Mouse (Mus musculus) forebrain, embryonic 12.5 days (tissue): ENCODE measurements at regions not wholly inside any gene's neighbourhood (a gene's known extent, or its start where the extent isn't known, plus 50 kb on each side); places are given as distances from the start of the nearest gene placed in this dataset.

Source experiments
- ATAC-seq: fragments of 200-750 bp; cut with Nextera tagmentation; 2 replicates; pipeline ENCODE4 v1.8.0; 2017; ENCODE audit warnings: moderate TSS enrichment; ENCODE audit not compliant: low FRiP score
- H3K27ac ChIP-seq: fragments of 300-500 bp; sonication (generic); 2 replicates; pipeline ENCODE4 v1.5.1; 2016; ENCODE audit warnings: mild to moderate bottlenecking
- H3K27me3 ChIP-seq: fragments of 300-500 bp; sonication (generic); 2 replicates; pipeline ENCODE4 v1.6.1; 2016; ENCODE audit warnings: mild to moderate bottlenecking
- H3K36me3 ChIP-seq: fragments of 300-500 bp; sonication (generic); replicated peaks from 2 replicates; pipeline ENCODE4 v1.6.1; 2016; ENCODE audit warnings: mild to moderate bottlenecking
- H3K4me1 ChIP-seq: fragments of 300-500 bp; sonication (generic); 2 replicates; pipeline ENCODE4 v1.6.1; 2016
- H3K4me2 ChIP-seq: fragments of 300-500 bp; sonication (generic); 2 replicates; pipeline ENCODE4 v1.6.1; 2016; ENCODE audit warnings: mild to moderate bottlenecking, moderate library complexity
- H3K4me3 ChIP-seq: fragments of 300-500 bp; sonication (generic); replicated peaks from 2 replicates; pipeline ENCODE4 v1.5.1; 2016; ENCODE audit warnings: mild to moderate bottlenecking
- H3K9ac ChIP-seq: fragments of 300-500 bp; sonication (generic); 2 replicates; pipeline ENCODE4 v1.6.1; 2016; ENCODE audit warnings: mild to moderate bottlenecking
- H3K9me3 ChIP-seq: fragments of 300-500 bp; sonication (generic); 2 replicates; pipeline ENCODE4 v1.6.1; 2016
- WGBS: fragments of 180-500 bp; shearing (Covaris S2); methylation state at CpG from one replicate; pipeline ENCODE4 v1.1.7; 2016; 5-methylcytosine and 5-hydroxymethylcytosine counted together

GRCm38 (mm10) chr12:79969346-79970226 is 143.2 kb downstream of the Zfp36l1 start:
- Histone ChIP-seq H3K36me3 (no peaks in the 10 kb centered on the region), H3K9me3 (no peaks in the 10 kb centered on the region), H3K4me3 (no peak overlapping the region), H3K4me1 (peaks cover 50% of the 10 kb centered on the region), H3K27ac (peak overlapping the region; percentile 80), H3K9ac (no peak overlapping the region), H3K27me3 (0 out of 2 replicates have a peak, but pooled peaks cover 7% of the 10 kb centered on the region), H3K4me2 (no peak overlapping the region)
- no peak for ATAC-seq
- 76% methylated on average over 3 of the region's 3 CpGs for WGBS

DNA sequence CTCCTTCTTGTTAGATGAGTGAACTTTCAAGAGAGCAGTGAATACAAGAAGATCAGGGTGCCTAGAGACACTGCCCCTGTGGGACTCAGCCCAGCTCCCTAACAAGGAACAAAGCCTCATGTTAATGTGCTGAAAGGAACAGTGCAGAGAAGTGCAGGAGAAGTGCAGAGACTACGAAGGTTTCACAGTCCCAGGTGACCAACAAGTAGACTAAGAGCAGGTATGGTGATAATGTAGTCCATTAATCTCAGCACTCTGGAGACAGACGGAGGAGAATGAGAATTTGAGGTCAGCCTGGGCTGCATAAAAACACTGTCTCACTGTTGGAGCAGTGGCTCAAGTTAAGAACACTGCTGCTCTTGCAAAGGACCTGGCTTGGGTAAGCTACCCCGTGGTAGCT is 144.1 kb downstream of the Zfp36l1 start:
- Histone ChIP-seq H3K9me3 (no peaks in the 10 kb centered on the region), H3K27ac (no peak overlapping the region), H3K4me2 (no peak overlapping the region), H3K4me3 (no peak overlapping the region), H3K36me3 (no peaks in the 10 kb centered on the region), H3K27me3 (0 out of 2 replicates have a peak, but pooled peaks cover 7% of the 10 kb centered on the region), H3K4me1 (peaks cover 47% of the 10 kb centered on the region), H3K9ac (no peak overlapping the region)
- 82% methylated on average over 3 of the region's 3 CpGs for WGBS
- ATAC-seq = no peak

GRCm38 (mm10) chr12:79967491-79968255 is 145.1 kb downstream of the Zfp36l1 start:
- H3K27me3 ChIP-seq = 0 out of 2 replicates have a peak, but pooled peaks cover 7% of the 10 kb centered on the region
- no peak overlapping the region for H3K4me2 ChIP-seq
- 87% methylated on average over 11 of the region's 11 CpGs for WGBS
- H3K36me3 ChIP-seq = no peaks in the 10 kb centered on the region
- ATAC-seq = no peak
- H3K4me1 ChIP-seq = peaks cover 47% of the 10 kb centered on the region
- H3K9me3 ChIP-seq = no peaks in the 10 kb centered on the region
- no peak overlapping the region for H3K27ac ChIP-seq
- no peak overlapping the region for H3K4me3 ChIP-seq
- H3K9ac ChIP-seq = no peak overlapping the region

DNA sequence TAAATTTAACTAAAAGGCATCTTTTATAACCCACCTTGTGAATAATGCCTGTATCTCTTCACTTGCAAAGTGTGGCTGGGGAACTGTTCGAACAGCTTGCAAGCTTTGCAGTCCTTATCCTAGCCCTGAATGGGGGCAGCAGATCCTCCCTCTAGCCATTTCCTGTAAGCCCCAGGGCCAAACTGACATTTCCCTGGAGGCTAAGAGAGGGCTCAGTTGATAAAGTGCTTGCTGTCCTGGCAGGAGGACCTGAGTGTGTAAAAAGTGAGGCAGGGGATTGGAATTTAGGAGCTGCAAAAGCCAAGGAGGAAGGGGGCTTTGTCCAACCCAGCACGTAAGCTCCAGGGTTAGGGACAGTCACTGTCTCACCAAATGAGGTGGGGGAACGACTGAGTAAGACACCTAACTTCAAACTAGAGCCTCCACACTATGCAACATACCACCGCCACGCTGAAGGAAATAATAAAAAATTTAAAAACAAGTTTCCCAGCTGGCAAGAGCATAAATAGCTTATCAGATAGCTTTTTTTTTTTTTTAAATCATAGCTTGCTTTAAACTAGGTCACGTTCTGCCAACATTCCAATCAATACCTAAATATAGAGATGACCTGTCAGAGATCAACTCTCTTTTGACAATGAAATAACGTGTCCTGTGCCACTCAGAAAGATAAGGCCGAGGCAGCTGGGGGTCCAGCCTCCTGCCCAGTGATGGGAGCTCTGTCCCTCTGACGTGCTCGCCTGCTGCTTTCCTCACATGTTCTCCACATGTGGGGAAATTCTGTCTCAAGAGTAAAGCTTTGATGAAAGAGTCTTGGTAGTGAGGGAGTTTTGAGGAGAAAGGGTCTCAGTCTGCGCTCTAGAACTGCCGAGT is 146.0 kb downstream of the Zfp36l1 start:
- Histone ChIP-seq H3K27me3 (0 out of 2 replicates have a peak, but pooled peaks cover 7% of the 10 kb centered on the region), H3K4me3 (no peak overlapping the region), H3K9ac (no peak overlapping the region; the same call in 1 of the 2 replicates), H3K4me1 (peaks cover 47% of the 10 kb centered on the region), H3K9me3 (no peaks in the 10 kb centered on the region), H3K27ac (peak overlapping the region; percentile 48), H3K4me2 (no peak overlapping the region), H3K36me3 (no peaks in the 10 kb centered on the region)
- no peak for ATAC-seq
- WGBS = 68% methylated on average over 12 of the region's 12 CpGs

DNA sequence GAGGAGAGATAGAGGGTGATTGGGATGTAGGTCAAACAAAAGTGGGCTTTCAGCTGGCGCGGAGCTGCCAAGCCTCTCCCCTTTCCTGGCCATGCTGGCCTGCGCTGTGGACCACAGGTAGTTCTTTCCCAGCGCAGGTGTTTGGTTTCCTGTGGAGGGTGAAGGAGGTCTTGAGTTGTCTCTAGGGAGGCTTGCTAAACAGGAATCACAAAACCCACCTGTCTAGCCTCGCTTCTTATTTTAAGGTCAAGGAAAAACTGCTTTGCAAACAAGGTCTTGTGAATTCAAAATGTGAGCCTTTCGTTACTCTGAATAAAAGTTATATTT is 146.6 kb downstream of the Zfp36l1 start:
- H3K4me2 ChIP-seq = peak overlapping the region; percentile 54
- peaks cover 41% of the 10 kb centered on the region for H3K4me1 ChIP-seq
- H3K9me3 ChIP-seq = no peaks in the 10 kb centered on the region
- peak overlapping the region; percentile 52 for H3K9ac ChIP-seq
- no peak overlapping the region for H3K4me3 ChIP-seq
- H3K27me3 ChIP-seq = 0 out of 2 replicates have a peak, but pooled peaks cover 7% of the 10 kb centered on the region
- H3K27ac ChIP-seq = peak overlapping the region; percentile 67
- H3K36me3 ChIP-seq = no peaks in the 10 kb centered on the region
- 58% methylated on average over 6 of the region's 6 CpGs for WGBS
- no peak for ATAC-seq

- WGBS = 3% methylated on average over 46 of the region's 46 CpGs
Measured at GRCm38 (mm10) chr12:79965471-79966288, 147.1 kb downstream of the Zfp36l1 start.

DNA sequence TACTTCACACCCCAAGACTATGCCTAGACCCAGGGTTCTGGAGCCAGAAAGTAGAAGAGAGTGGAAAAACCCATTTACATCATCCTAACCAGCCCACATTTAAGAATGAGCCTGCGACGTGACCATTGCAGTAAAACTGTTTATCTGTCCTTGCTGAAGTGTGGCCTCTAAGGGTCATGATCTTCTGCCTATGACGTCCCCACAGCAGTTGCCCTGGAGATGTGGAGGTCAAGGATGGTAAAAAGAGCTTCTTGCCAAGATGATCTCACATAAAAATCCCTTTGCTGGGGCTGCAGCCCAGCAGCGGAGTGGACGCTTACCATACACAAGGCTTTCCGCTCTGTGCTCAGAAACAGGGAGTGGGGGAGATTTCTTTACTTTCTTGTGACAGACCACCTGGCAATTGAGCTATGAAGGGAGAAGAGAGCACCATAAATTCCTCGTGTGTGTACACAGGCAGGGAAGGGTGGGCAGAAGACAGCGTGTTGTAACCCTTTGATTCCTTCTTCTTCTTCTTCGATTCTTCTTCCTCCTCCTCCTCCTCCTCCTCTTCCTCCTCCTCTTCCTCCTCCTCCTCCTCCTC is 149.3 kb downstream of the Zfp36l1 start:
- WGBS = 90% methylated on average over 8 of the region's 9 CpGs
- H3K27ac ChIP-seq = no peak overlapping the region
- 0 out of 2 replicates have a peak, but pooled peaks cover 7% of the 10 kb centered on the region for H3K27me3 ChIP-seq

More at GRCm38 (mm10) chr12:79965471-79966288, 147.1 kb downstream of the Zfp36l1 start:
- no peaks in the 10 kb centered on the region for H3K36me3 ChIP-seq
- peaks cover 36% of the 10 kb centered on the region for H3K4me1 ChIP-seq
- peak; percentile 87 for ATAC-seq
- 0 out of 2 replicates have a peak, but pooled peaks cover 7% of the 10 kb centered on the region for H3K27me3 ChIP-seq
- peak overlapping the region; percentile 67 for H3K27ac ChIP-seq
- H3K9me3 ChIP-seq = no peaks in the 10 kb centered on the region
- peak overlapping the region; percentile 52 for H3K9ac ChIP-seq
- peak overlapping the region; percentile 38 for H3K4me3 ChIP-seq
- H3K4me2 ChIP-seq = peak overlapping the region; percentile 54

DNA sequence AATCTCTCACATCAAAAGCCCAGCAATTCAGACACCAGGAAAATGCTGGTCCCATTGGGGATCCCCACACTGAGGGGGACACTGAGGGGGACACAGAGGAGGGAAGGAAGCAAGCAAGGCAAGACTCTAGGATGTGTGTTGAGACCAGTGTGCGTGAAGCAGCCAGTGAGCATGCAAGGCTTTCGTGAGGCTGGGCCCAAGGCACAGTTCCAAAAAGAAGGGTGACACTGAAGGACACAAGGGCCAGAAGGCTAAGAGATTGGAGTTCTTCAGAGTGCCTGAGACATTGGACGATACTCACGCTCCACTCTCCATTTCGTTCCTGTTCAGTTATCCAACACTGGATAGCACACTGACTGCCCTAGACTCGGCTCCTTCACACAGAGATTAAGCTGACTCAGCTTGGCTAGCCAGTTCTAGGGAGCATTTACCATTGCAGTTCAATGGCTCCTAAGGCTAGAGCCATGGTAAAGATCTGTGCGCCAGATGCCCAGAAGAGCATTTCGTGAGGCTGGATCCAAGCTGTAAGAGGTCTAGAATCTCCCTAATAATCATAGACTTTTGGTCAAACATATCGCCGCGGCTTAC is 150.1 kb downstream of the Zfp36l1 start:
- Histone ChIP-seq H3K4me2 (no peak overlapping the region), H3K4me3 (no peak overlapping the region), H3K4me1 (peaks cover 22% of the 10 kb centered on the region), H3K36me3 (no peaks in the 10 kb centered on the region), H3K27me3 (0 out of 2 replicates have a peak, but pooled peaks cover 6% of the 10 kb centered on the region), H3K27ac (no peak overlapping the region), H3K9me3 (no peaks in the 10 kb centered on the region), H3K9ac (no peak overlapping the region)
- 92% methylated on average over 11 of the region's 11 CpGs for whole genome bisulfite sequencing
- no peak for ATAC-seq

More for the DNA sequence above, 149.3 kb downstream of the Zfp36l1 start:
- H3K36me3 ChIP-seq = no peaks in the 10 kb centered on the region
- H3K9me3 ChIP-seq = no peaks in the 10 kb centered on the region
- H3K4me3 ChIP-seq = no peak overlapping the region
- H3K4me2 ChIP-seq = no peak overlapping the region
- H3K9ac ChIP-seq = no peak overlapping the region
- ATAC-seq = no peak
- H3K4me1 ChIP-seq = peaks cover 22% of the 10 kb centered on the region

DNA sequence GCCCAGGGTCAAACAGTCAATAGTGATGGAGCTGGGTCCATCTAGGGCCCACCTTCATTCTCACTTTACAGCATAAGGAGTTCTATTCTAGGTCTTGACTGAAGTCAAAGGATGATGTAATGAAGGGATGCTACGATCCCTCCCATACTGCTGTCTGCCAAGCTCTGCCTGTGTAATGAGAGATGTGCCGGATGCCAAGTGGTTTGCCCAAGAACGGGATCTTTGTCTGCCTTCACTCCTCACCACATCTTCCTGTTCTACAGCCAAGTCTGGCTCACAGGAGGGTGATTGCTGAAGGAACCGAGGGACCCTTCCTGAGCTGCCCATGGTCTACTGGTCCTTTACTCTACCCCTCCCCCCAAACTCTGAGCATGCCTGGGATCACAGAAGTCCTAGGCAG is 150.9 kb downstream of the Zfp36l1 start:
- Histone ChIP-seq H3K36me3 (no peaks in the 10 kb centered on the region), H3K27ac (no peak overlapping the region), H3K27me3 (no peaks in the 10 kb centered on the region), H3K9ac (no peak overlapping the region), H3K4me1 (peaks cover 24% of the 10 kb centered on the region), H3K4me2 (no peak overlapping the region), H3K9me3 (no peaks in the 10 kb centered on the region), H3K4me3 (no peak overlapping the region)
- no peak for ATAC-seq
- WGBS = 94% methylated on average over 4 of the region's 4 CpGs

DNA sequence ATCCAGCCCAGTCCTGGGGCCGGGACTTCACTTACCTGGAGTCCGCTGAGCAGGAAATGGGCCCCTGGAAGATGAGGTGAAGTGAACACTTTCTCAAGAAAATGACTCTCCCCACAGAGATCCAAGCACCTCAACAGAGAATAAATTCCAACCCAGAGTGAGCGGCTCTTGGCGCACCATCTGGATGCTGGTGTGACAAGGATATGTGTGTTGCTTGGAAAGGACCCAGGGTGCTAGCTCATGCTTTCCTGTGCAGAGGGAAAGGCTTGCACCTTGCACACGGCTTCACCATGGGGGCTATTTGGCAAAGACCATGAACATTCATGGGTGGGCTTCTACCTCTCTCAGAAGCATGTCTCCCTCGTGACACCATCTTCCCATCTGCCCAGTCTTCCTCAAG is 151.7 kb downstream of the Zfp36l1 start:
- no peak overlapping the region for H3K9ac ChIP-seq
- 92% methylated on average over 6 of the region's 6 CpGs for WGBS
- H3K4me3 ChIP-seq = no peak overlapping the region
- peaks cover 18% of the 10 kb centered on the region for H3K4me1 ChIP-seq
- no peak overlapping the region for H3K27ac ChIP-seq
- H3K27me3 ChIP-seq = no peaks in the 10 kb centered on the region
- H3K36me3 ChIP-seq = no peaks in the 10 kb centered on the region
- H3K4me2 ChIP-seq = no peak overlapping the region
- no peaks in the 10 kb centered on the region for H3K9me3 ChIP-seq
- ATAC-seq = no peak

DNA sequence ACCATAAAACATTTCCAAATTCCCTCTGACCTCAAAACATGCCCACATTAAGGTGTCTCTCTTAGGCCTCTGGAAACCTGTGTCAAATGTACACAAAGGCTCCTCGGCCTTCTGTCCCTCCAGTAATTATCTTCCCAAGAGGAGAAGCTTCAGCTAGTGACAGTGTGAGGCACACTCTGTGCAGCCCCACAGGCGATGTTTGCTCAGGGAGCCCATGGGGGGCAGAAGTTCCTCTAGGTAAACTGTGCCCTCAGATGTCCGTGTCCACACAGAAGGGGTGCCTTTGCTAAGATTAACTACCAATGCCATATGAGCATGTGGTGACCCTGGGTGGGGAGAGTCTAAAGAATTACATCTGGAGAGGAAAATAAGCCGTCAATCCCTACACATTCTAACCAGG is 152.4 kb downstream of the Zfp36l1 start:
- Histone ChIP-seq H3K36me3 (no peaks in the 10 kb centered on the region), H3K4me1 (peaks cover 11% of the 10 kb centered on the region), H3K9me3 (no peaks in the 10 kb centered on the region), H3K27ac (no peak overlapping the region), H3K4me2 (no peak overlapping the region), H3K9ac (no peak overlapping the region), H3K27me3 (no peaks in the 10 kb centered on the region), H3K4me3 (no peak overlapping the region)
- WGBS = 87% methylated on average over 4 of the region's 4 CpGs
- no peak for ATAC-seq
